Mouse (Mus musculus) C2C12 (cell line): ENCODE measurements at regions not wholly inside any gene's neighbourhood (a gene's known extent, or its start where the extent isn't known, plus 50 kb on each side); places are given as distances from the start of the nearest gene placed in this dataset.

Source experiments
- CEBPB ChIP-seq: IDR thresholded peaks from one replicate; pipeline ENCODE4 v1.6.1; 2011; ENCODE audit warnings: low read depth, mild to moderate bottlenecking, control low read depth, moderate library complexity
- CTCF ChIP-seq: IDR thresholded peaks from one replicate; pipeline ENCODE4 v1.5.1; 2011; ENCODE audit not compliant: control insufficient read depth, insufficient read depth, insufficient read length
- FOSL1 ChIP-seq: IDR thresholded peaks from one replicate; pipeline ENCODE4 v1.8.0; 2011; ENCODE audit warnings: mild to moderate bottlenecking, low read length; ENCODE audit not compliant: poor library complexity, insufficient read depth, severe bottlenecking
- MAX ChIP-seq: IDR thresholded peaks from one replicate; pipeline ENCODE4 v1.6.1; 2011; ENCODE audit warnings: mild to moderate bottlenecking, control low read depth

GRCm38 (mm10) chr4:51674406-51674805, 457.9 kb downstream of the Cylc2 start:
- TF ChIP-seq CTCF (no peak), MAX (no peak), FOSL1 (no peak), CEBPB (no peak)
